Mouse (Mus musculus) neural tube, embryonic 14.5 days (tissue): ENCODE data around the gene Csmd2. TPM values are rescaled to one million over a fixed set of nuclear protein-coding genes. Genes with fewer than 3 reads are reported as not detected.

Experiments
- ATAC-seq: fragments of 200-750 bp; cut with Nextera tagmentation; 2 replicates; pipeline ENCODE4 v1.8.0; 2017; ENCODE audit warnings: low read depth, mild to moderate bottlenecking, moderate TSS enrichment, moderate library complexity
- H3K27ac ChIP-seq: fragments of 300-500 bp; sonication (generic); 2 replicates; pipeline ENCODE4 v1.5.1; 2014; ENCODE audit warnings: low read depth, mild to moderate bottlenecking, control low read depth, low read length, moderate library complexity, mixed read lengths
- H3K27me3 ChIP-seq: fragments of 300-500 bp; sonication (generic); 2 replicates; pipeline ENCODE4 v1.6.1; 2014; ENCODE audit warnings: low read length; ENCODE audit not compliant: control insufficient read depth, insufficient read depth
- H3K36me3 ChIP-seq: fragments of 300-500 bp; sonication (generic); 2 replicates; pipeline ENCODE4 v1.6.1; 2014; ENCODE audit warnings: low read length, mixed read lengths; ENCODE audit not compliant: control insufficient read depth, insufficient read depth
- H3K4me1 ChIP-seq: fragments of 300-500 bp; sonication (generic); 2 replicates; pipeline ENCODE4 v1.6.1; 2014; ENCODE audit warnings: low read length; ENCODE audit not compliant: control insufficient read depth, insufficient read depth
- H3K4me2 ChIP-seq: fragments of 300-500 bp; sonication (generic); 2 replicates; pipeline ENCODE4 v1.6.1; 2014; ENCODE audit warnings: mild to moderate bottlenecking, low read depth, low read length, control low read depth
- H3K4me3 ChIP-seq: fragments of 300-500 bp; sonication (generic); 2 replicates; pipeline ENCODE4 v1.5.1; 2014; ENCODE audit warnings: low read depth, low read length, control low read depth, mixed read lengths
- H3K9ac ChIP-seq: fragments of 300-500 bp; sonication (generic); replicated peaks from 2 replicates; pipeline ENCODE4 v1.6.1; 2014; ENCODE audit warnings: low read depth, mild to moderate bottlenecking, control low read depth, low read length, mixed read lengths
- H3K9me3 ChIP-seq: fragments of 300-500 bp; sonication (generic); 2 replicates; pipeline ENCODE4 v1.6.1; 2016; ENCODE audit warnings: low read length; ENCODE audit not compliant: control insufficient read depth
- WGBS: fragments of 180-500 bp; shearing (Covaris S2); extraction: QIAGEN DNeasy Blood & Tissue Kit; methylation state at CpG from one replicate; pipeline ENCODE4 v1.1.7; 2014; 5-methylcytosine and 5-hydroxymethylcytosine counted together
- polyA plus RNA-seq: library from polyadenylated mRNA; unstranded; fragments of >200 nt; fragmentation: Nextera tagmentation; extraction: Ambion mirVana; gene quantifications from 2 replicates; pipeline ENCODE4 v1.2.1, GENCODE M21; 2014

Gene Csmd2
- polyA plus RNA-seq, 1 experiment from 2014 or later, result 14.5 TPM

- no peaks in the 10 kb centered on the region for H3K36me3 ChIP-seq
- H3K4me3 ChIP-seq, result no peak overlapping the region
- H3K4me2 ChIP-seq, result no peak overlapping the region
- 66% methylated on average over 2 of the region's 2 CpGs for WGBS
- H3K9ac ChIP-seq, result no peak overlapping the region
- peaks cover under 1% of the 10 kb centered on the region; the same call in 1 of the 2 replicates for H3K4me1 ChIP-seq
- H3K27me3 ChIP-seq, result no peaks in the 10 kb centered on the region
- no peaks in the 10 kb centered on the region for H3K9me3 ChIP-seq
- no peak for ATAC-seq
- no peak overlapping the region for H3K27ac ChIP-seq
These were observed 152.3 kb downstream of the Csmd2 start for GRCm38 (mm10) chr4:128139991-128140390.

- H3K4me2 ChIP-seq, result no peak overlapping the region
- H3K4me3 ChIP-seq, result no peak overlapping the region
- H3K4me1 ChIP-seq, result no peaks in the 10 kb centered on the region
- no peak for ATAC-seq
- no peaks in the 10 kb centered on the region for H3K36me3 ChIP-seq
- no peaks in the 10 kb centered on the region for H3K27me3 ChIP-seq
- 56% methylated on average over 10 of the region's 10 CpGs for WGBS
- H3K9me3 ChIP-seq, result no peaks in the 10 kb centered on the region
- H3K27ac ChIP-seq, result 0 out of 2 replicates have a peak overlapping the region, but pooled peaks have one; percentile 48
- H3K9ac ChIP-seq, result no peak overlapping the region
These were observed 153.8 kb downstream of the Csmd2 start for GRCm38 (mm10) chr4:128141161-128142101.

GRCm38 (mm10) chr4:128142279-128142678 is 154.6 kb downstream of the Csmd2 start:
- Histone ChIP-seq H3K27ac (no peak overlapping the region), H3K4me3 (no peak overlapping the region), H3K9me3 (no peaks in the 10 kb centered on the region), H3K4me1 (no peaks in the 10 kb centered on the region), H3K4me2 (no peak overlapping the region), H3K27me3 (no peaks in the 10 kb centered on the region), H3K9ac (no peak overlapping the region), H3K36me3 (no peaks in the 10 kb centered on the region)
- ATAC-seq, result no peak
- 84% methylated on average over 3 of the region's 3 CpGs for WGBS

- 85% methylated on average over 3 of the region's 3 CpGs for WGBS
- H3K27ac ChIP-seq, result no peak overlapping the region
- H3K9me3 ChIP-seq, result no peaks in the 10 kb centered on the region
- H3K4me1 ChIP-seq, result no peaks in the 10 kb centered on the region
- no peak overlapping the region for H3K9ac ChIP-seq
- no peaks in the 10 kb centered on the region for H3K36me3 ChIP-seq
- H3K27me3 ChIP-seq, result no peaks in the 10 kb centered on the region
- H3K4me2 ChIP-seq, result no peak overlapping the region
- no peak overlapping the region for H3K4me3 ChIP-seq
- ATAC-seq, result no peak
These were observed 155.5 kb downstream of the Csmd2 start for GRCm38 (mm10) chr4:128143147-128143546.

GRCm38 (mm10) chr4:128149524-128149923 is 161.9 kb downstream of the Csmd2 start:
- Histone ChIP-seq H3K4me2 (no peak overlapping the region), H3K9ac (no peak overlapping the region), H3K27me3 (no peaks in the 10 kb centered on the region), H3K36me3 (no peaks in the 10 kb centered on the region), H3K4me1 (no peaks in the 10 kb centered on the region), H3K9me3 (no peaks in the 10 kb centered on the region), H3K27ac (no peak overlapping the region), H3K4me3 (no peak overlapping the region)
- 87% methylated on average over 4 of the region's 4 CpGs for WGBS
- ATAC-seq, result no peak

- no peak overlapping the region for H3K27ac ChIP-seq
- no peak for ATAC-seq
- WGBS, result 60% methylated on average over 3 of the region's 3 CpGs
These were observed 164.4 kb downstream of the Csmd2 start for GRCm38 (mm10) chr4:128152066-128152465.

GRCm38 (mm10) chr4:128153144-128153543 is 165.5 kb downstream of the Csmd2 start:
- no peaks in the 10 kb centered on the region for H3K36me3 ChIP-seq
- no peak for ATAC-seq
- H3K4me3 ChIP-seq, result no peak overlapping the region
- H3K9me3 ChIP-seq, result no peaks in the 10 kb centered on the region
- no peaks in the 10 kb centered on the region for H3K27me3 ChIP-seq
- H3K9ac ChIP-seq, result no peak overlapping the region
- H3K4me2 ChIP-seq, result no peak overlapping the region
- WGBS, result 91% methylated on average over 4 of the region's 4 CpGs
- no peaks in the 10 kb centered on the region for H3K4me1 ChIP-seq
- H3K27ac ChIP-seq, result no peak overlapping the region

More at GRCm38 (mm10) chr4:128152066-128152465, 164.4 kb downstream of the Csmd2 start:
- no peak overlapping the region for H3K4me2 ChIP-seq
- H3K27me3 ChIP-seq, result no peaks in the 10 kb centered on the region
- no peaks in the 10 kb centered on the region for H3K4me1 ChIP-seq
- no peaks in the 10 kb centered on the region for H3K9me3 ChIP-seq
- no peak overlapping the region for H3K9ac ChIP-seq
- H3K36me3 ChIP-seq, result no peaks in the 10 kb centered on the region
- H3K4me3 ChIP-seq, result no peak overlapping the region

- Histone ChIP-seq H3K9me3 (no peaks in the 10 kb centered on the region), H3K27ac (no peak overlapping the region)
These were observed 167.6 kb downstream of the Csmd2 start for GRCm38 (mm10) chr4:128155226-128155625.

GRCm38 (mm10) chr4:128160656-128161055 is 173.0 kb downstream of the Csmd2 start:
- no peak for ATAC-seq
- Histone ChIP-seq H3K36me3 (no peaks in the 10 kb centered on the region), H3K27ac (no peak overlapping the region), H3K4me3 (no peak overlapping the region), H3K4me2 (no peak overlapping the region), H3K27me3 (no peaks in the 10 kb centered on the region), H3K9ac (no peak overlapping the region), H3K9me3 (no peaks in the 10 kb centered on the region), H3K4me1 (no peaks in the 10 kb centered on the region)
- WGBS, result 83% methylated on average over 2 of the region's 2 CpGs

More at GRCm38 (mm10) chr4:128155226-128155625, 167.6 kb downstream of the Csmd2 start:
- Histone ChIP-seq H3K9ac (no peak overlapping the region), H3K27me3 (no peaks in the 10 kb centered on the region), H3K4me2 (no peak overlapping the region), H3K4me1 (no peaks in the 10 kb centered on the region), H3K36me3 (no peaks in the 10 kb centered on the region), H3K4me3 (no peak overlapping the region)
- ATAC-seq, result no peak
- 26% methylated on average over 3 of the region's 3 CpGs for WGBS
